Mouse (Mus musculus) brown adipose tissue, adult 24 weeks (tissue): ENCODE results near the gene Scnm1. TPM values are rescaled to one million over a fixed set of nuclear protein-coding genes. Genes with fewer than 3 reads are reported as not detected.

ENCODE experiments used
- H3K27ac ChIP-seq: fragments of 200-500 bp; replicated peaks from 2 replicates; pipeline ENCODE4 v1.5.1; 2012; ENCODE audit warnings: low read depth, mild to moderate bottlenecking, low read length
- H3K4me1 ChIP-seq: fragments of 200-500 bp; 2 replicates; pipeline ENCODE4 v1.6.1; 2012; ENCODE audit warnings: low read length, mixed read lengths; ENCODE audit not compliant: control insufficient read depth, insufficient read depth, insufficient read length
- H3K4me3 ChIP-seq: fragments of 200-500 bp; 2 replicates; pipeline ENCODE4 v1.5.1; 2012; ENCODE audit warnings: low read depth, mild to moderate bottlenecking, low read length, moderate library complexity; ENCODE audit not compliant: insufficient read depth
- polyA plus RNA-seq: library from polyadenylated mRNA; stranded (reverse); fragments of >200 nt; gene quantifications from 2 replicates; pipeline ENCODE4 v1.2.4, GENCODE M21; 2012; ENCODE audit not compliant: missing spikeins, insufficient read depth, insufficient read length

The Scnm1 gene
- polyA plus RNA-seq, 1 experiment, result 62.1 TPM

GRCm38 (mm10) chr3:95105586-95106337 is 28.0 kb downstream of the Scnm1 start:
- no peaks in the 10 kb centered on the region for H3K4me1 ChIP-seq
- H3K4me3 ChIP-seq, result peak overlapping the region; percentile 78
- peak overlapping the region; percentile 45; the same call in 1 of the 2 replicates for H3K27ac ChIP-seq

DNA sequence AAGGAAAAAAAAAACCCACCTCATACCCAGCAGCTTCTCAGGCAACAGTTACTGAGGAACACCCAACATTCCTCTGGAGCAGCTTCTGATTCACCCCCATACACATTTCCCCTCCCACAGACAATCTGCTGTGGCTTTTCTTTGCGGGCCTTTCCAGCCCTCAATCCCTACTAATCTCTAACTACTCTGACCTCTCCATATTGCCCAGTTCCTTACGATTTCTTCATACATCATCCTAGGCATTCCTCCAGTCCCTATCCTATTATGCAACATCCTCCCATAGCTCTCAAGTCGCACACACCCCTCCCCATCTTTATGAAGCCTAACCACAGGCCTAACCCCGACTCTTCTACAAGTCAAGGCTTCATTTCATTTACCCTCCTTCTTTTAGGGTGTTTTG is 28.7 kb downstream of the Scnm1 start:
- Histone ChIP-seq H3K4me1 (no peaks in the 10 kb centered on the region), H3K27ac (0 out of 2 replicates have a peak overlapping the region, but pooled peaks have one; percentile 34), H3K4me3 (peak overlapping the region; percentile 39)

DNA sequence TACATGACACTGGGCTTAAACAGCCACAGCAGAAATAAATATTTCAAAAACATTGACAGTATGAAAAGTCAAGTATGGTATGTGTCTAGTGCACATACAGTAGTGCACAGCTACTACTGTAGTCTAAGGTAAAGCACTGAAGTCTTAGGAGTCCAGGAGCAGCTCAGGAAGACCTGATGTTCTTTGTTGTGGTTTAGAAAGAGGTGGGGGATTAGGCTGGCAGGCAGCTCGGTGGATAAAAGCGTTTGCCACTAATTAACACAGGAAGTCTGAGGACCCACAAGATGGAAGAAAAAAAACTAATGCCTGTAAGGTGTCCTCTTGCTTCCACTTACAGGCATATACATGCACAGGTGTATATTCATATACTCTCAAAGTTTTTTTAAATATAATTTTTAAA is 33.0 kb downstream of the Scnm1 start:
- Histone ChIP-seq H3K4me1 (no peaks in the 10 kb centered on the region), H3K27ac (no peak overlapping the region), H3K4me3 (no peak overlapping the region)

DNA sequence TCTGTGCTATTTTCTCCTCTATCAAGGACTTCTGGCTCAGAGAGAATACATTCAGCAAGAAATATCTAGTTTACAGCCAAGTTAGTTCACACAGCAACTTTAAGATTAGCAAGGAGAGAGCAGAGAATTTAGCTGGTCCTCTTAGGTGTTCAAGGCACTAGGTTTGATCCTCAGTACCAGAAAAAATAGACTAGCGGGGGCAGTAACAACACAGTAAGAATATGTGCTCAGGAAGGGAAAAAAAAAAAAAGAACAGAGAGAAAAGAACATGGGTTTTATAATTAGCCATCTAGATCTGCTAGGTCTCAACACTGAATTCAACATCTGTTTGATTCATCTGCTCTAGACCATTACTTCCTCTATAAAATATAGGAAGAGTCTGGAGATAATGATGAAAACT is 45.7 kb downstream of the Scnm1 start:
- Histone ChIP-seq H3K27ac (no peak overlapping the region), H3K4me1 (no peaks in the 10 kb centered on the region), H3K4me3 (no peak overlapping the region)

Other genes starting within 250 kb of the Scnm1 start
- gene Psmb4, start 247.1 kb downstream of the Scnm1 start, polyA plus RNA-seq, result 311 and 370 TPM in 2 replicates
- gene Selenbp1, start 201.0 kb downstream of the Scnm1 start, polyA plus RNA-seq, result 51.0 and 61.7 TPM in 2 replicates
- gene Rfx5, start 179.9 kb downstream of the Scnm1 start, polyA plus RNA-seq, result 4.0 and 6.3 TPM in 2 replicates
- gene Pi4kb, start 159.3 kb downstream of the Scnm1 start, polyA plus RNA-seq, result 16.6 and 17.7 TPM in 2 replicates
- 5.7 and 6.1 TPM in 2 replicates for gene Zfp687, start 118.6 kb downstream of the Scnm1 start, polyA plus RNA-seq
- 168 and 202 TPM in 2 replicates for gene Psmd4, start 91.4 kb downstream of the Scnm1 start, polyA plus RNA-seq
- 12.7 and 14.5 TPM in 2 replicates for gene Pip5k1a, start 27.1 kb downstream of the Scnm1 start, polyA plus RNA-seq
- 18.8 and 26.2 TPM in 2 replicates for gene Vps72, start 23.0 kb downstream of the Scnm1 start, polyA plus RNA-seq
- gene Tmod4, start 9.5 kb downstream of the Scnm1 start, polyA plus RNA-seq, result 7.3 and 12.4 TPM in 2 replicates
- gene Lysmd1, start 77 bp upstream of the Scnm1 start, polyA plus RNA-seq, result 7.3 and 7.6 TPM in 2 replicates
- 2.7 and 2.8 TPM in 2 replicates for gene Tnfaip8l2, start 8.3 kb upstream of the Scnm1 start, polyA plus RNA-seq
- 1.5 and 2.6 TPM in 2 replicates for gene Sema6c, start 26.4 kb upstream of the Scnm1 start, polyA plus RNA-seq
- 11.3 and 12.2 TPM in 2 replicates for gene Gabpb2, start 83.9 kb upstream of the Scnm1 start, polyA plus RNA-seq
- gene Cdc42se1, start 94.7 kb upstream of the Scnm1 start, polyA plus RNA-seq, result 23.3 and 29.2 TPM in 2 replicates
- 3.5 and 7.0 TPM in 2 replicates for gene Mllt11, start 98.2 kb upstream of the Scnm1 start, polyA plus RNA-seq
- not detected in 2 replicates for gene Gm128, start 107.6 kb upstream of the Scnm1 start, polyA plus RNA-seq
- gene Bnipl, start 117.2 kb upstream of the Scnm1 start, polyA plus RNA-seq, result not detected in 2 replicates
- gene Mindy1, start 147.3 kb upstream of the Scnm1 start, polyA plus RNA-seq, result 22.1 and 23.5 TPM in 2 replicates
- gene Prune1, start 148.1 kb upstream of the Scnm1 start, polyA plus RNA-seq, result 11.9 and 16.3 TPM in 2 replicates
- gene Anxa9, start 173.2 kb upstream of the Scnm1 start, polyA plus RNA-seq, result 0.63 and 1.5 TPM in 2 replicates
- gene Cers2, start 180.8 kb upstream of the Scnm1 start, polyA plus RNA-seq, result 178 and 185 TPM in 2 replicates
- 6.7 and 7.5 TPM in 2 replicates for gene Setdb1, start 223.2 kb upstream of the Scnm1 start, polyA plus RNA-seq